Mouse (Mus musculus) lung, adult 18-20 months (tissue): ENCODE results near the gene Acan.

Experiments
- DNase-seq, 2 experiments: peaks; one replicate each; pipeline ENCODE4 v3.0.0; 2022; ENCODE audit warnings: mixed read lengths in 2 of 2

Acan gene

GRCm38 (mm10) chr7:79053383-79053889 is at the start of gene Acan:
TSS of gene Acan (plus strand) at chr7:79053483.
- no peak for DNase-seq

DNA sequence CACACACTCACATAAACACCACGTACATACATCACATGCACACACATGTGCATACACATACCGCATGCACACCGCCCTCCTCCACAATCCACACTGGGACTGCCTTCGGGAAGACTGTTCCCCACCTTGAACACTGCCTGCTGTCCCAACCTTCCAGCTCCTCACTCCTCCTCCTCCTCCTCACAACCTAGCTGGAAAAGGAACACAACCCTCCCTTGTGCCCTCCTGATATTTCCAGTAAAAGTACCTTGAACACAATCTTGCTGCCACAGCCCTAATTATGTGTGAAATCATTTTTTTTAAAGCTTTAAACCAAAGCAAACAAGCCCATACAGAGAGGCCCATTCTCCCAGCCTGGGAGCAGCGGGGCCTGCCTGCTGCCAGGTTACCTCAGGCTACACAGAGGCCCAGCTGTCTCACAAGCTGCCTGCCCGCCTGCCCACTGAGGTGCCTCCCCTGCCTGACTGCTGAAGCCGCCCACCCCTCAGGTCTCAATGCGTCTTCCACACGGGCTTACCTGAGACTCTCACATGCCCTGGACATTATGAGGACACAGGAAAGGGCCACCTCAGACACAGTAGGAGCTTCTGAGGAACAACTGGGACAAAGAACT is 31.9 kb upstream of the Acan start:
- DNase-seq = no peak

DNA sequence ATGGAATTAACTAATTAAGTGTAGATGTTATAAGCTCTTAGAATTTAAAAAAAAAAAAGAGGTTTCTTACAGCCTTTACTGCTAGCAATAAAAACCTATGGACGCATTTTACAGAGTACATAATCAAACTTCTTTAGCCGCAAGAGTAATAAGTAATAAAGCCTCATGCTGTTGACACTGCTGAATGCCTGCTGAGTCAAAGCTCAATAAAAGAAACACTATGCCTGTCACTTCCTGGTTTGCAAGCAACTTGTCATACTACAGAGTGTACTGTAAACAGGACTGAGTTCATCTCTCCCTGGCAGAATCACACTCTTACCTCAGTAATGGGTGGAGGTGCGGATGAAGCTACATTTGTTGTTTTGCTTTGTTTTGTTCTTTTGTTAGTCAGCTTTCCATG is 24.1 kb upstream of the Acan start:
- DNase-seq = no peak

DNA sequence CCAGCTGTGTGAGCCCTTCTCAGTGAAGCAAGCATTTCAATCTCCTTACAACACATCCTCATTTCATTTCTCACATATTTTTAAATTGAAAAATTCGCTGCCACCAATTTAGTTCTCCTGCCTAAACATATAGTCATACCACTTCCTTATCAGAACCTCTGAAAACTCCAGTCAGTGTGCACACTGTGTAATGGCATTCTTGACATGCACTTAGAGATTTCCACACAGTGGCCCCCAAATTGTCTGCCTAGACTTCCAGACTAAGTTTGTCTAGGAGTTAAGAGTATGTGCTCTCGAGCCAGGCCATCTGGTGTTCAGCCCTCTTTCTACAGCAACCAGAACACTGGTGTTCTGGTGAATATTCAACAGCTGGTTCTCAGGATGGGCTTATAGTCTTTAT is 19.5 kb upstream of the Acan start:
- no peak for DNase-seq

GRCm38 (mm10) chr7:79034521-79034920 is 18.8 kb upstream of the Acan start:
- no peak for DNase-seq

DNA sequence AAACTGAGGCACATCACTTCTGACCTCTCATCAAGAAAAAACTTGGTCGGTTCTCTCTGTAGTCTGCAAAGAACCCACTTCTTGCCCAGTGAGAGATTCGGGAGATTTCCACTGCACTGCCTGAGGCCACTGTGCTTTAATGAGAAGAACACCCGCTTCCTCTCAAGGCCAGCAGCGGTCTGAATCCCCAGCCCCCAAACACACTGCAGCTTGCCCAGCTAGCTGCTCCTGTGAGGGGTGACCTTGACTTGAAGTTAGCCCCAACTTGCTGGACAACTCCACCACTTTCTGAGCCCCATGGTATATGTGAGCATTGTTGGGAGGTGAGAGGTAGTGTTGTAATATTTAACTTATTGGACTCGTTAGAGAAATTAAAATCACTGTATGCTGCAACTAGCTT is 1.2 kb upstream of the Acan start:
- no peak for DNase-seq

DNA sequence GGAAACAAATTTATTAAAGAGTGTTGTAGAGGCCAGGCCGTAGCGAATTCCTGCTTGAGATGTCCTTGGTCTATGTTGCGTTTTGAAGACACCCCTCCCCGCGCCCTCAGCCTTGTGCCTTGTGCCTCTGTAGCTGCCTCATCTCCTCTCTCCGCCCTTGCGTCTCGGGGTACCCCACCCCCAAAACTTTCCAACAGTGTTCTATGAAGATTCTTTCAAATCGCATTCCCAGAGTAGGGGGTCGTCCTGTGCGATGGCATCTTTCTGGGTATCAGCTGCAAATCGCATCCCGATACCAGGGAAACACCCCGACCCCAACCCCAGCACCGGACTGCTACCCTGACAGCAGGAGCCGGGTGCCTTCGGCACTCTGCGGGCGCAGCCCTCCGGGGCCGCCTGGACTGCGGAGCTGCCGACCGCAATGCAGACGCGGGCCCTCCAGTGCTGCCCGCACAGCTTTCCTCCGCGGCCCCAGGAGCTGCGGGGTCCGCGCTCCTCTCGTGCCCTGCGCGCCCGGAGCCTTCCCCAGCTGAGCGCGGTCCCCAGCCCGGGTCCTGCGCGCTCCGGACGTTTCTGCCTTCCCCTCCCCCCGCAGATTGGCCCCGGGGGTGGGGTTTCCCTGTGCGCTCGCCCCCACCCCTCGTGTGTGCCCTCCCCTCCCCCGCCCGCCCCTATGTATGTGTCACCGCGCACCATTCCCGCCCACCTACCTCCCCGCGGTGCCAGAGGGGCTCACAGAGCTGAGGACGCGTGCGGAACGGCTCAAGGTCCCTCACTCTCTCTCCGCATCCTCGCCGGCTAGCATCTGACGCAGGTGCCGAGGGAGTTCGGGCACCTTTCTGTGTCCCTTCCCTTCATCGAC is 531 bp upstream of the Acan start:
- no peak for DNase-seq

DNA sequence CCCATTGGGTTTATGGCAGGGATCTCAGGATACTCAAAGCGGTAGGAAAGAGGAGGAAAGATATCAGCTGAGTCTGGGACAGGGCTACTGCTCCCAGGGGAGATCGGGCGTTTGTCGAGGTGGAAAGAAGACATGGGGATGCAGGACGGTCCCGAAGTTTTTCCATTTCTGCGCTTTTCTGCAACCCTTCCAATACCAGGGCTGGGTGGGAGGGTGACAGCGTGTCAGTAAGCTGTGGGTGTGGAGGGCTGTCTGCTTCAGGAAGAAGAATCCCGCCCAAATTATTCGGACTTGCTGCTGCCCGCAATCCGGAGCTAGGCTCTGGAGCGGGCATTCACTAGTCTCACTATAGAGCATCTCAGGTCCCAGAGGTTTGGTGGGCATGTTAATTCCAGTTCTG is 828 bp downstream of the Acan start:
- no peak for DNase-seq

- no peak for DNase-seq
Measured at GRCm38 (mm10) chr7:79058546-79058945, 5.3 kb downstream of the Acan start.

GRCm38 (mm10) chr7:79067466-79067865 is 14.2 kb downstream of the Acan start:
- DNase-seq = no peak

GRCm38 (mm10) chr7:79068231-79068630 is 14.9 kb downstream of the Acan start:
- DNase-seq = no peak

GRCm38 (mm10) chr7:79079212-79079611 is 25.9 kb downstream of the Acan start:
- DNase-seq = no peak

DNA sequence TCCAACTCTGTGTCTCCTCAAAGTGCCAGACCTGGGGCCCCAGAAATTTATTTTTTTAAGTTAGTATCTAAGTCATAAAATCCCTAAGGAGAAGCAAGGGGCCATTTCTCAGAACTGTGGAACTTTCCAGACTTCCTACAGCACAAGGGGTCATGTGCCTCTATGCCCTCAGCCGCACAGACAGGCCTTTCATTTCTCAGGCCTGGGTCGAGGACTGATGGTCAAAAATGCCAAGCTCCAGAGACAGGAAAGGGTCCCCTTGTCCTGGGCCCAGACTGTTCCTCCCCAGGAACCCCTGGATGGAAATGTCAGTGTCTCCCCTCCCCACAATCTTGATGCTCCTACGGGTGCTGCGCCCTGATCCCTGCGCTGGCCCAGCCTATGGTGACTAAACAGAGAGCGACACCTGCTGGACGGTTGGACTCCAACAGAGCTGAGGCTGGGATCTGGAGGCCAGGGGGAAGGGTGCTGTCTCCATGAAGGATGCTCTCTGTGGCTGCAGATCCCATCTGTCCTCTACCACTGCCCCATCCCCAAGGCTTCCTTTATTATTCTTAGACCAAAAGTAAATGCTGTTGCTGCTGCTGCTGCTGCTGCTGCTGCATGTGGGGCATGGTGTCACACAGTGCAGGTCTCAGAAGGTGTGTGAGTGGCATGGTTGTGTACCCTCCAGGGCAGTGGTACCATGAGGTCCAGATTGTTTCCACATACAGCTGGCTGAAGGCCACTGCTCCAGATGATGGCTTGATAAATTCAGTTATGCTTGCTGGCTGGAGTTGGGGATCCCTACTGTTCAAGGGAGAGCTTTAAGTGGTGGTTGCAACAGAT is 27.5 kb downstream of the Acan start:
- DNase-seq = peak; percentile 20 to 35

GRCm38 (mm10) chr7:79089111-79089510 is 35.8 kb downstream of the Acan start:
- DNase-seq = peak in 1 of 2 experiments; percentile 8

GRCm38 (mm10) chr7:79096492-79096891 is 43.2 kb downstream of the Acan start:
- DNase-seq = no peak

DNA sequence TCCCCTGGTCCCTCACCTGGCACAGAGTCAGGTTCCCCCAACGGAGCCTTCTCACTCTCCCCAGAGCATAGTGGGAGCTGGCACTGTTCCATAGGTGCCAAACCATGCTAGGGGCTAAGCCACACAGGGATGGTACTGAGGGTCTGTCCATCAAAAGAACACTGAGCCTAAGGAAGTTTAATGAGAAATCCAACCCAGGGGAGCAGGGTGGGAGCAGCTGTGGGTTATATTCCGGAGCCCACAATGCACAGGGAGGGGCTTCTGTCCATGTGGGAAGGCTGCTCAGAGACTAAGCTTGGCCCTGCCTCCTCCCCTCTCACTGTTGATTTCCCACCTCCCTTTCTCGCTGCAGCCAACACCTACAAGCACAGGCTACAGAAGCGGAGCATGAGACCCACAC is 60.6 kb downstream of the Acan start:
- no peak for DNase-seq

GRCm38 (mm10) chr7:79123465-79123864 is 70.2 kb downstream of the Acan start:
- no peak for DNase-seq

DNA sequence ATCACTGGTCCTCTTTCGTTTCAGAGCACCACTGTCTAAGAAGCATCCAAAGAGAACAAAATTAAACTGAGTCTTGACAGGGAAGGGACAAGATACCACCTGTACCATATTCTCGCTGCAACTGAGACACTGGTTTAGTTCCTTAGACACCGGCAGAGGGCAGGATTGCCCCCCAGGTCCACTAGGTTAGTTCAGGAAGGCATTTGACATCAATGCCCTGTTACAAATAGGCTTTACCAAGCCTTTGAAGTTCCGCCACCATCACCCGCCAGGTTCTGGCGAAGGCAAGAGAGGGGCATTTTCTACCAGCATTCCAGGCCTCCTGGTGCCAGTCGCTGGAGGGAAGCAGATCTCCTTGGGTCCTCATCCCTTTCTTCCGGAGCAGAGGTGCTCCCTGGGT is 76.6 kb downstream of the Acan start:
- no peak for DNase-seq

GRCm38 (mm10) chr7:79130385-79130784 is 77.1 kb downstream of the Acan start:
- no peak for DNase-seq

DNA sequence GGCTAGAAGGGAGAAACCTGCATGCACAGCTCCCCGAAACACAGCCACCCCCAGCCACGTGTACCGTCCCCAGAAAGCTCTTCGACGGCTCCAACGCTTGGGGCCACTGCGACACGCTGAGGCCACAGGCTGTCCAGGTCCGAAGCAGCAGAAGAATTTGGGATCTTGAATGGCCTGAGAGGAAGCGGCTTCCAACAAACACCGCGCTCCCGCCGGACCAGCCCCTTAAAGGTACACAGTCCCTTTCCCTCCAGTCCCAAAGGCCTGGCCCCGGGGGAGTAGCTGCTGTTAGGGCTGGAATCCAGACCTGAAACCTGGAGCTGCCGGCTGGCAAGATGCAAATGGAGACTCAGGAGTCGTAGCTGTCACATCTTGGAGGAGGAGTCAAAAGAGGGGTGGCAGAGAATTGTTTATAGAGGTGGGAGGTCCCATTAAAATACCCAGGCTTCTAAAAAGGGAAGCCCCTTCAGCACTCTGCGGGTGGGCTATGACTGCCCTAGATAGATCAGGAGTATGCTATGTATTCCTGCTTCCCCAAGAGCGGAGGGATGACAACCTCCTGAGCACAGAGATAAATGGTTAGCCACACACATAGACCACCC is 77.7 kb downstream of the Acan start, which contains the start of gene Hapln3:
Gene Hapln3 (minus strand): TSS at position 176 of the 602 bp plus-strand sequence.
- no peak for DNase-seq

DNA sequence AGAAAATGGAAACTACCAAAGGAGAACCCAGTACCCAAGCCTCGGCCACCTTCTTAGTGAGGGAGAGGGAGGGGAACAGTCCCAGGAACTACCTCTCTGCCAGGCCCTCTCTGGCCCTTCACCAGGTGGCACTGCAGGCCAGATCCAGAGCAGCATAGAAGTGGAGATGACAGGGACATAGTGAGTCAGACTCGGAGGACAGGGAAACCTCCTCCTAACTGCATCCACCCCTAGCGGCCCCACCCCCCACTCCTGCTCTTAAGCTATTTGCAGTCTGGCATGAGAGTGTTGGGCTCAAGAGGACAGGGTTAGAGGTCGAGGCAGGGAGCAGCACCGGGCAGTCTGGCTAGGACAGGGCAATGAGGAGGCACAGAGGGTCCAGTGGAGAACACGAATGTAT is 80.1 kb downstream of the Acan start:
- no peak for DNase-seq

- no peak for DNase-seq
Measured at GRCm38 (mm10) chr7:79139328-79139824, 86.1 kb downstream of the Acan start.
